Mouse (Mus musculus): ENCODE measurements around the gene Dhodh. TPM values are rescaled to one million over a fixed set of nuclear protein-coding genes. Genes with fewer than 3 reads are reported as not detected.

Dhodh gene
- polyA plus RNA-seq, 1 experiment from 2014 or later, result 58.3 TPM

DNA sequence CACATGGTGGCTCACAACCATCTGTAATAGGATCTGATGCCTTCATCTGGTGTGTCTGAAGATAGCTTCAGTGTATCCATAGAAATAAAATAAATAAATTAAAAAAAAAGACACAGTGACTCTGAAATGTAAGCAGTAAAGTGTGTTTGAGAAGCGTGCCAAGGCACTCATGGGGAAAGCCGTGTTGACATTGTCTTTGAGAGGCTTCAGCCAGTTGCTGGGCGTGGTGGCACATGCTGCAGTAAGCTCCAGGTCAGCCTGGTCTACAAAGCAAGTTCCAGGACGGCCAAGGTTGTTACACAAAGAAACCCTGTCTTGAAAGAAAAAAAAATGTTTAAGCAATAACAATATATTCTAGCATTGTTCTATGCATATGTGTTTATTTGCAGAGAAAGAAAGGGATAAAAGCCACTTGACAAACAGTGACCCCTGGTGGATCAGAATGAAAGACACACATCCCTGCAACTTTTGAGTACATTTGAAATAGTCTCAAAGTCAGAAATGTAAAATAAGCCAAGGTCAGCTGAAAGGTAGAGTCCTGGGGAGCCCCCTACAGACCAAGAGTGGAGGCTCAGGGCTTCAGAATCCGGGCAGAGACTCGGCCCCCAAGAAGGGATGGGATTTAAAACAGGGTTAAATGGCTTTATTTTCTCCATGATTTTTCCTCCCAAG lies 15.2 kb downstream of the Dhodh start:
- H3K4me3 ChIP-seq (ENCODE audit: low read depth, low read length), result no peak overlapping the region
- ATAC-seq (replicated peaks; ENCODE audit: low FRiP score), result no peak
- H3K4me2 ChIP-seq, result no peak overlapping the region
- no peak overlapping the region for H3K9ac ChIP-seq (ENCODE audit: low read depth, low read length)
- H3K36me3 ChIP-seq (ENCODE audit: control insufficient read depth, insufficient read depth, low read length), result peaks cover 17% of the 10 kb centered on the region
- no peaks in the 10 kb centered on the region for H3K4me1 ChIP-seq (replicated peaks; ENCODE audit: control insufficient read depth, insufficient read depth, low read length)
- H3K27ac ChIP-seq (ENCODE audit: low read depth, low read length), result no peak overlapping the region
- 80% methylated on average over 6 of the region's 6 CpGs for WGBS
- H3K27me3 ChIP-seq (replicated peaks; ENCODE audit: control insufficient read depth, insufficient read depth, low read length), result no peaks in the 10 kb centered on the region
- no peaks in the 10 kb centered on the region for H3K9me3 ChIP-seq (ENCODE audit: control insufficient read depth, low read length)
- no peak for DNase-seq (ENCODE audit: low spot score)

DNA sequence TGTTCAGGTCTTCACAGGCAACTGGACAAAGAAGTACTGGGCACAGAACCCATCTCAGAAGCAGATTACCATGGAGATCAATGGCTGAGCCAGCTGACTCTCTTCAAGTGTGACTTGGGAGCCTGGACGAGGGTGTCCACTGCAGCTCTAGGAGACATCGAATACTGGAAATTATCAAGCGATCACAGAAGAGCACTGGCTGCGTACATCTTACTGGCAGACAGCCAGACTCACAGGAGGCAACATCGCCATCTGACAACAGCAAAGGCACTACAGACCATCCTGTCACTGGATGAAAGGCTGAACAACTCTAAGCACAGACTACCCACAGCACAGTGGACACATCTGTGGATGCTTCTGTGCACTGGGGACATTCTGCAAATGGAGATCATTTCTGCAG lies 16.3 kb downstream of the Dhodh start:
- Histone ChIP-seq H3K36me3 (ENCODE audit: control insufficient read depth, insufficient read depth, low read length) (peaks cover 17% of the 10 kb centered on the region), H3K9ac (ENCODE audit: low read depth, low read length) (no peak overlapping the region), H3K4me2 (no peak overlapping the region), H3K4me3 (ENCODE audit: low read depth, low read length) (no peak overlapping the region), H3K27ac (ENCODE audit: low read depth, low read length) (no peak overlapping the region), H3K27me3 (replicated peaks; ENCODE audit: control insufficient read depth, insufficient read depth, low read length) (no peaks in the 10 kb centered on the region), H3K9me3 (ENCODE audit: control insufficient read depth, low read length) (no peaks in the 10 kb centered on the region), H3K4me1 (replicated peaks; ENCODE audit: control insufficient read depth, insufficient read depth, low read length) (no peaks in the 10 kb centered on the region)
- DNase-seq (ENCODE audit: low spot score), result no peak
- no peak for ATAC-seq (replicated peaks; ENCODE audit: low FRiP score)
- WGBS, result 88% methylated on average over 5 of the region's 5 CpGs

DNA sequence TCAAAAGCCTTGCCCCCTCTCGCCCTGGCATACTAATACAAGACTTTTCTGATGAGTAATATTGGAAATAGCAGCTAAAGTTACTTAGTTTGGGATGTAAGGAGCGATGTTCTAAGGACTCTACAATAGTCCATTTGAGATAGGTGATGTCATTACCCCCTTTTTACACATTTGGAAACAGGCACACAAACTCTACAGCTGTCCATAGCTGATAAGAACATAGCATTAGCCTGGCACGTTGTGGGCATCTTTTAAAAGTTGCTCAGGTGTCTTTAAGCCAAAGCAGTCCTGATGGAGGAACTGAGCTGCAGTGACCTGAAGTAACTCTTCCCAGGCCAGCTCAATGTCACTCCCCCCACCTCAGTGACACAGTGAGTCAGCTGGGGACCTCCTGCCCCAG lies 17.1 kb downstream of the Dhodh start:
- no peak overlapping the region for H3K4me3 ChIP-seq (ENCODE audit: low read depth, low read length)
- H3K36me3 ChIP-seq (ENCODE audit: control insufficient read depth, insufficient read depth, low read length), result peaks cover 17% of the 10 kb centered on the region
- no peak overlapping the region for H3K27ac ChIP-seq (ENCODE audit: low read depth, low read length)
- no peaks in the 10 kb centered on the region for H3K27me3 ChIP-seq (replicated peaks; ENCODE audit: control insufficient read depth, insufficient read depth, low read length)
- no peaks in the 10 kb centered on the region for H3K9me3 ChIP-seq (ENCODE audit: control insufficient read depth, low read length)
- H3K4me1 ChIP-seq (replicated peaks; ENCODE audit: control insufficient read depth, insufficient read depth, low read length), result no peaks in the 10 kb centered on the region
- 78% methylated on average over 3 of the region's 3 CpGs for WGBS
- ATAC-seq (replicated peaks; ENCODE audit: low FRiP score) (no peak), DNase-seq (ENCODE audit: low spot score) (no peak)
- H3K9ac ChIP-seq (ENCODE audit: low read depth, low read length), result no peak overlapping the region
- no peak overlapping the region for H3K4me2 ChIP-seq

DNA sequence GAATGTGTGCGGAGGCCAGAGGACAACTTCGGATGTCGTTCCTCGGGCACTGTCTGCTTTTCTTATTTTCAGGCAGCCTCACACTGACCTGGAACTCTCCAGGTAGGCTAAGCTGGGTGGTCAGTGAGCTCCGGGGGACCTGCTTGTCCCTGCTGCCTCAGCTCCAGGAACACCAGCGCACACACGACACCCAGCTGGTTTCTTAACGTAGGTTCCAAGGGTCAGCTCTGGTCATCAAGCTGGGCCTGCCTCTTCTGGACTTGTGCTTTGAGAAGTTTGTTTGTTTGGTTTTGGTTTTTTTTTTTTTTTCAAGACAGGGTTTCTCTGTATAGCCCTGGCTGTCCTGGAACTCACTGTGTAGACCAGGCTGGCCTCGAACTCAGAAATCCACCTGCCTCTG lies 17.6 kb downstream of the Dhodh start:
- H3K36me3 ChIP-seq (ENCODE audit: control insufficient read depth, insufficient read depth, low read length), result peaks cover 17% of the 10 kb centered on the region
- no peaks in the 10 kb centered on the region for H3K4me1 ChIP-seq (replicated peaks; ENCODE audit: control insufficient read depth, insufficient read depth, low read length)
- 84% methylated on average over 9 of the region's 9 CpGs for WGBS

DNA sequence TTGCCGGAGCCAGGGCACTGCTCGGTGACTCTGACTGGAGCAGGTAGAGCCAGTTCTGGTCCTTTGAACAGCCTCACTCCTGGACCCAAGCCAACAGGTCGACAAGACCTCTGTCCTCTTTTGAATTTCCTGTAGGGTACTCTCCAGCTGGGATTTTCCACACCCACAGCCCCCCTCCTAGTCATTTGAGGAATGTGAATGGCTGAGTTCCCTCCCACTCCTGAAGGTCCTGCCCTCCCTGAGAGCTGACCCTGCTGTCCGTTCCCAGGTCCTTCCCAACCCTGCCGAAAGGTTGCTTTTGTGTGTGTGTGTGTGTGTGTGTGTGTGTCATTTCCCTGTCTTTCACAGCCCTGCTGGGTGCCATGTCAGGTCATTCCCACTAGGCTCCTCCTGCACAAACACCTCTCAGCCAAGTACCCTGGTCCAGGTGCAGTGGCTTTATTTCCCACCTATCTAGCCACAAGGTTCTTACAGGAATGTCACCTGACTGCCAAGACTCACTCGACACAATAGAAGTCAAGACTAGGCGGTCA lies 21.4 kb downstream of the Dhodh start:
- Histone ChIP-seq H3K9me3 (ENCODE audit: control insufficient read depth, low read length) (no peaks in the 10 kb centered on the region), H3K27ac (ENCODE audit: low read depth, low read length) (no peak overlapping the region), H3K27me3 (replicated peaks; ENCODE audit: control insufficient read depth, insufficient read depth, low read length) (no peaks in the 10 kb centered on the region), H3K4me3 (ENCODE audit: low read depth, low read length) (no peak overlapping the region), H3K36me3 (ENCODE audit: control insufficient read depth, insufficient read depth, low read length) (peaks cover 2% of the 10 kb centered on the region; the same call in 1 of the 2 replicates), H3K4me2 (no peak overlapping the region), H3K4me1 (replicated peaks; ENCODE audit: control insufficient read depth, insufficient read depth, low read length) (no peaks in the 10 kb centered on the region), H3K9ac (ENCODE audit: low read depth, low read length) (no peak overlapping the region)
- ATAC-seq (replicated peaks; ENCODE audit: low FRiP score) (no peak), DNase-seq (ENCODE audit: low spot score) (no peak)
- WGBS, result 55% methylated on average over 7 of the region's 7 CpGs

More for the DNA sequence above, 17.6 kb downstream of the Dhodh start:
- Histone ChIP-seq H3K9me3 (ENCODE audit: control insufficient read depth, low read length) (no peaks in the 10 kb centered on the region), H3K9ac (ENCODE audit: low read depth, low read length) (no peak overlapping the region), H3K4me2 (no peak overlapping the region), H3K27ac (ENCODE audit: low read depth, low read length) (no peak overlapping the region), H3K27me3 (replicated peaks; ENCODE audit: control insufficient read depth, insufficient read depth, low read length) (no peaks in the 10 kb centered on the region), H3K4me3 (ENCODE audit: low read depth, low read length) (no peak overlapping the region)
- DNase-seq (ENCODE audit: low spot score) (no peak), ATAC-seq (replicated peaks; ENCODE audit: low FRiP score) (no peak)

DNA sequence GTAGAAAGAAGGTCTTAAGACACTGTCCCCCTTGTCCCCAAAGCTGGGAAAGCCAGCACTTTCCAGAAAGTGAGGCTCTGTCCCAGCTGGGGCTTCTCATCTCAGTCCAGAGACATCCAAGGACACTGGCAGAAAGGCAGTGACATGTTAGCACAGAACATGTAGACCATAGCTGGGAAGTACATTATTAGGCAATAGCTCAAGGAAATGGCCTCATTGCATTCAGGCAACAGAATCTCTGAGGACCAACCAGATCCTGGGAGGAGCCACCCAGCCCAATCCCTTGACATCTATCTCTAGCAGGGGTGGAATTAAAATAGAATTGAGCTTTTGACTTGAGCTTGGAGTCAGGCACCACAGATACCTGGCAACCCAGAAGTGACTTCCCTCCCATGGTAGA lies 22.8 kb downstream of the Dhodh start:
- ATAC-seq (replicated peaks; ENCODE audit: low FRiP score), result no peak
- DNase-seq (ENCODE audit: low spot score), result no peak
- Histone ChIP-seq H3K9ac (ENCODE audit: low read depth, low read length) (no peak overlapping the region), H3K36me3 (ENCODE audit: control insufficient read depth, insufficient read depth, low read length) (no peaks in the 10 kb centered on the region), H3K27ac (ENCODE audit: low read depth, low read length) (no peak overlapping the region), H3K4me2 (no peak overlapping the region), H3K27me3 (replicated peaks; ENCODE audit: control insufficient read depth, insufficient read depth, low read length) (no peaks in the 10 kb centered on the region), H3K4me3 (ENCODE audit: low read depth, low read length) (no peak overlapping the region), H3K4me1 (replicated peaks; ENCODE audit: control insufficient read depth, insufficient read depth, low read length) (no peaks in the 10 kb centered on the region), H3K9me3 (ENCODE audit: control insufficient read depth, low read length) (no peaks in the 10 kb centered on the region)

DNA sequence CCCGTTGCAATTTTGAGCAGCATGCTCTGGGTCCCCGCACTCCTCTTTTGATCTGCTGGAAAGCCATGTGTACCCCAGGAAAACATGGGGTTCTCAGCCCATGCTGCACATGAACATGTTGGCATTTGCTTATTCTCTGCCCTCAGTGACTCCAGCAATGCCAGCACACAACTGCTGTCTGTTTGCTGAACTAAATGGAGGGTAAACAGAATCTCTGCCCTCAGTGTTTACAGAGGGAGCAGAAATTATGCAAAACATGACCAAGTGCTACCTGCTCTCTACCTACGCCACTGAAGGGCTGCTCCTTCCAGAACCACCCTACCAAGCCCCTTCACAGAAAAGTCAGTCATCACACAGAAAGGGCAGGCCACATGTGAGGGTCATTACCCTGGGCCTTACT lies 23.6 kb downstream of the Dhodh start:
- no peak for DNase-seq (ENCODE audit: low spot score)
- no peaks in the 10 kb centered on the region for H3K27me3 ChIP-seq (replicated peaks; ENCODE audit: control insufficient read depth, insufficient read depth, low read length)
- H3K9ac ChIP-seq (ENCODE audit: low read depth, low read length), result no peak overlapping the region
- no peak overlapping the region for H3K4me2 ChIP-seq
- no peaks in the 10 kb centered on the region for H3K9me3 ChIP-seq (ENCODE audit: control insufficient read depth, low read length)
- H3K27ac ChIP-seq (ENCODE audit: low read depth, low read length), result no peak overlapping the region
- WGBS, result 78% methylated on average over 3 of the region's 3 CpGs
- H3K36me3 ChIP-seq (ENCODE audit: control insufficient read depth, insufficient read depth, low read length), result no peaks in the 10 kb centered on the region
- no peak for ATAC-seq (replicated peaks; ENCODE audit: low FRiP score)
- H3K4me1 ChIP-seq (replicated peaks; ENCODE audit: control insufficient read depth, insufficient read depth, low read length), result no peaks in the 10 kb centered on the region
- no peak overlapping the region for H3K4me3 ChIP-seq (ENCODE audit: low read depth, low read length)

DNA sequence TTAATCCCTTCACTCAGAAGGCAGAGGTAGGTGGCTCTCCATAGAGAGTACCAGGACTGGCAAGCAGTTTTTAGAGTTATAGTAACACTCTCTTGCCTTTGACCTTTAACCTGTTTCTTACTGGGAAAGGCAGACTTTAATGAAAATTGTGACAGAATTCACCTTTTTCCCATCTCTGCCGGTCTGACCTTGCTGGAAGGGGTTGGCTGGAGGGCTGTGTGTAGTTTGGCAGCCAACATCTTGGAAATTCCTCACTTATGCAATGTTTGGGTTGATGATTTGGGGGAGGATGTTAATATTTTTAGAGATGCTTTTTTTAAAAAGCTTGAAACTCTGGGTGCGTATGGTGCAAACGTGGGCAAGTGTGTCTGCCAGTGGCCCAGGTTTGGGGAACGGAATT lies 24.2 kb downstream of the Dhodh start:
- Histone ChIP-seq H3K36me3 (ENCODE audit: control insufficient read depth, insufficient read depth, low read length) (no peaks in the 10 kb centered on the region), H3K4me1 (replicated peaks; ENCODE audit: control insufficient read depth, insufficient read depth, low read length) (no peaks in the 10 kb centered on the region), H3K9ac (ENCODE audit: low read depth, low read length) (no peak overlapping the region), H3K9me3 (ENCODE audit: control insufficient read depth, low read length) (no peaks in the 10 kb centered on the region), H3K4me3 (ENCODE audit: low read depth, low read length) (no peak overlapping the region), H3K4me2 (no peak overlapping the region), H3K27me3 (replicated peaks; ENCODE audit: control insufficient read depth, insufficient read depth, low read length) (no peaks in the 10 kb centered on the region), H3K27ac (ENCODE audit: low read depth, low read length) (no peak overlapping the region)
- 76% methylated on average over 4 of the region's 4 CpGs for WGBS
- ATAC-seq (replicated peaks; ENCODE audit: low FRiP score) (no peak), DNase-seq (ENCODE audit: low spot score) (no peak)

DNA sequence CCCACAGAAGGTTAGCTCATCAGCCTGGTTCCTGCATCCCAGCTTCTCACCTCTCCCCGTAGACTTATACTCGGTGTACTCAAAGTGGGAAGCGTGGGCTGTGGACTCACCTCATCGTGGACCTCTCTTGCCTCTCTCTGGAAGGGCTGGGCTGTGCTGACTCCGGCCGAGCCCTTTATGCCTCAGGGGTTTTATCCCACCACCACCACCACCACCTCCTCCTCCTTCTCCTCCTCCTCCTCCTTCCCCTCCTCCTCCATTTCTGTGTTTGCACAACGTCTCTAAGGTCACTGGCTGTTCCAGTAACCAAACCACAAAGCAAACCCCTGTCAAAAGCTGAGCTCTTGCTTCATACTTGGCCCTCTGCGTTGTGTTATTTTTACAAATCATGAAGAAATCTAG lies 29.6 kb downstream of the Dhodh start, which contains the start of gene Hp:
Gene Hp, minus strand, starts transcription at position 273 of the 402 bp plus-strand sequence.
- no peaks in the 10 kb centered on the region for H3K9me3 ChIP-seq (ENCODE audit: control insufficient read depth, low read length)
- H3K4me3 ChIP-seq (ENCODE audit: low read depth, low read length), result no peak within 1 kb of the TSS
- no peaks in the 10 kb centered on the region for H3K27me3 ChIP-seq (replicated peaks; ENCODE audit: control insufficient read depth, insufficient read depth, low read length)
- ATAC-seq (replicated peaks; ENCODE audit: low FRiP score) (no peak), DNase-seq (ENCODE audit: low spot score) (no peak)
- 48% methylated on average over 8 of the region's 8 CpGs for WGBS
- H3K4me1 ChIP-seq (replicated peaks; ENCODE audit: control insufficient read depth, insufficient read depth, low read length), result no peaks in the 10 kb centered on the region
- no peaks in the 10 kb centered on the region for H3K36me3 ChIP-seq (ENCODE audit: control insufficient read depth, insufficient read depth, low read length)
- H3K27ac ChIP-seq (ENCODE audit: low read depth, low read length), result no peak within 1 kb of the TSS
- no peak within 1 kb of the TSS for H3K9ac ChIP-seq (ENCODE audit: low read depth, low read length)
- no peak within 1 kb of the TSS for H3K4me2 ChIP-seq
